Mouse (Mus musculus) heart, embryonic 10.5 days (tissue): ENCODE results near the gene Erc2. TPM values are rescaled to one million over a fixed set of nuclear protein-coding genes. Genes with fewer than 3 reads are reported as not detected.

Source experiments
- DNase-seq: peaks from one replicate; pipeline ENCODE4 v3.0.0-alpha.2; 2017; ENCODE audit warnings: low spot score
- H3K27ac ChIP-seq: fragments of 300-500 bp; sonication (generic); 2 replicates; pipeline ENCODE4 v1.5.1; 2016; ENCODE audit warnings: mild to moderate bottlenecking
- H3K27me3 ChIP-seq: fragments of 300-500 bp; sonication (generic); 2 replicates; pipeline ENCODE4 v1.6.1; 2016; ENCODE audit warnings: mild to moderate bottlenecking; ENCODE audit not compliant: poor library complexity, insufficient read depth, severe bottlenecking
- H3K36me3 ChIP-seq: fragments of 300-500 bp; sonication (generic); 2 replicates; pipeline ENCODE4 v1.6.1; 2016; ENCODE audit warnings: mild to moderate bottlenecking, moderate library complexity
- H3K4me1 ChIP-seq: fragments of 300-500 bp; sonication (generic); 2 replicates; pipeline ENCODE4 v1.6.1; 2016; ENCODE audit warnings: mild to moderate bottlenecking
- H3K4me3 ChIP-seq: fragments of 300-500 bp; sonication (generic); 2 replicates; pipeline ENCODE4 v1.5.1; 2016; ENCODE audit warnings: mild to moderate bottlenecking, moderate library complexity
- H3K9me3 ChIP-seq: fragments of 300-500 bp; sonication (generic); 2 replicates; pipeline ENCODE4 v1.6.1; 2016; ENCODE audit warnings: mild to moderate bottlenecking, moderate library complexity
- WGBS: fragments of 180-500 bp; shearing (Covaris S2); methylation state at CpG from one replicate; pipeline ENCODE4 v1.1.7; 2016; 5-methylcytosine and 5-hydroxymethylcytosine counted together
- polyA plus RNA-seq: library from polyadenylated mRNA; unstranded; fragments of >200 nt; fragmentation: Nextera tagmentation; extraction: Ambion mirVana; gene quantifications from 2 replicates; pipeline ENCODE4 v1.2.1, GENCODE M21; 2016

Erc2 gene
- polyA plus RNA-seq, 1 experiment from 2014 or later, result 4.8 TPM

GRCm38 (mm10) chr14:27798184-27798934 is 176.1 kb downstream of the Erc2 start:
- Histone ChIP-seq H3K27ac (no peak overlapping the region), H3K4me1 (peaks cover 9% of the 10 kb centered on the region; the same call in 1 of the 2 replicates), H3K36me3 (no peaks in the 10 kb centered on the region), H3K27me3 (no peaks in the 10 kb centered on the region), H3K4me3 (no peak overlapping the region), H3K9me3 (no peaks in the 10 kb centered on the region)
- 85% methylated on average over 11 of the region's 11 CpGs for WGBS
- no peak for DNase-seq

GRCm38 (mm10) chr14:27800766-27801165 is 178.5 kb downstream of the Erc2 start:
- 27% methylated on average over 6 of the region's 6 CpGs for WGBS
- no peak overlapping the region for H3K4me3 ChIP-seq
- no peaks in the 10 kb centered on the region for H3K36me3 ChIP-seq
- no peaks in the 10 kb centered on the region for H3K27me3 ChIP-seq
- no peak overlapping the region for H3K27ac ChIP-seq
- DNase-seq, result no peak
- H3K4me1 ChIP-seq, result peaks cover 9% of the 10 kb centered on the region; the same call in 1 of the 2 replicates
- no peaks in the 10 kb centered on the region for H3K9me3 ChIP-seq

- Histone ChIP-seq H3K27me3 (no peaks in the 10 kb centered on the region), H3K4me3 (no peak overlapping the region), H3K36me3 (no peaks in the 10 kb centered on the region), H3K9me3 (no peaks in the 10 kb centered on the region), H3K27ac (no peak overlapping the region), H3K4me1 (peaks cover 9% of the 10 kb centered on the region; the same call in 1 of the 2 replicates)
- no peak for DNase-seq
- WGBS, result 85% methylated on average over 3 of the region's 3 CpGs
These were observed 181.7 kb downstream of the Erc2 start for GRCm38 (mm10) chr14:27803961-27804360.

GRCm38 (mm10) chr14:27805064-27805463 is 182.8 kb downstream of the Erc2 start:
- H3K4me1 ChIP-seq, result peaks cover 9% of the 10 kb centered on the region; the same call in 1 of the 2 replicates
- no peaks in the 10 kb centered on the region for H3K27me3 ChIP-seq
- H3K4me3 ChIP-seq, result no peak overlapping the region
- H3K27ac ChIP-seq, result no peak overlapping the region
- no peaks in the 10 kb centered on the region for H3K36me3 ChIP-seq
- 80% methylated on average over 13 of the region's 13 CpGs for WGBS
- no peaks in the 10 kb centered on the region for H3K9me3 ChIP-seq
- DNase-seq, result no peak

GRCm38 (mm10) chr14:27808080-27808479 is 185.9 kb downstream of the Erc2 start:
- H3K36me3 ChIP-seq, result no peaks in the 10 kb centered on the region
- no peak for DNase-seq
- H3K4me1 ChIP-seq, result peaks cover 4% of the 10 kb centered on the region; the same call in 1 of the 2 replicates
- H3K27me3 ChIP-seq, result no peaks in the 10 kb centered on the region
- H3K9me3 ChIP-seq, result no peaks in the 10 kb centered on the region
- WGBS, result 5% methylated on average over 9 of the region's 9 CpGs
- no peak overlapping the region for H3K4me3 ChIP-seq
- H3K27ac ChIP-seq, result no peak overlapping the region

- DNase-seq, result no peak
These were observed 186.4 kb downstream of the Erc2 start for GRCm38 (mm10) chr14:27808523-27809114.

GRCm38 (mm10) chr14:27810790-27811189 is 188.6 kb downstream of the Erc2 start:
- H3K36me3 ChIP-seq, result no peaks in the 10 kb centered on the region
- H3K27me3 ChIP-seq, result no peaks in the 10 kb centered on the region
- no peak overlapping the region for H3K27ac ChIP-seq
- 30% methylated on average over 7 of the region's 7 CpGs for WGBS
- no peak for DNase-seq
- H3K4me3 ChIP-seq, result no peak overlapping the region
- no peaks in the 10 kb centered on the region for H3K9me3 ChIP-seq
- H3K4me1 ChIP-seq, result peaks cover 4% of the 10 kb centered on the region; the same call in 1 of the 2 replicates

More at GRCm38 (mm10) chr14:27808523-27809114, 186.4 kb downstream of the Erc2 start:
- no peak overlapping the region for H3K27ac ChIP-seq
- H3K36me3 ChIP-seq, result no peaks in the 10 kb centered on the region
- peaks cover 4% of the 10 kb centered on the region; the same call in 1 of the 2 replicates for H3K4me1 ChIP-seq
- H3K27me3 ChIP-seq, result no peaks in the 10 kb centered on the region
- no peak overlapping the region for H3K4me3 ChIP-seq
- WGBS, result 46% methylated on average over 10 of the region's 10 CpGs
- H3K9me3 ChIP-seq, result no peaks in the 10 kb centered on the region

- Histone ChIP-seq H3K4me1 (peaks cover 4% of the 10 kb centered on the region; the same call in 1 of the 2 replicates), H3K9me3 (no peaks in the 10 kb centered on the region), H3K4me3 (no peak overlapping the region), H3K27ac (no peak overlapping the region), H3K27me3 (no peaks in the 10 kb centered on the region), H3K36me3 (no peaks in the 10 kb centered on the region)
- DNase-seq, result no peak
- WGBS, result 82% methylated on average over 3 of the region's 3 CpGs
These were observed 189.4 kb downstream of the Erc2 start for GRCm38 (mm10) chr14:27811649-27812048.

GRCm38 (mm10) chr14:27815739-27816138 is 193.5 kb downstream of the Erc2 start:
- 82% methylated on average over 6 of the region's 6 CpGs for WGBS

GRCm38 (mm10) chr14:27818986-27819385 is 196.8 kb downstream of the Erc2 start:
- Histone ChIP-seq H3K9me3 (no peaks in the 10 kb centered on the region), H3K36me3 (no peaks in the 10 kb centered on the region), H3K4me1 (no peaks in the 10 kb centered on the region), H3K4me3 (no peak overlapping the region), H3K27ac (no peak overlapping the region), H3K27me3 (no peaks in the 10 kb centered on the region)
- WGBS, result 91% methylated on average over 5 of the region's 5 CpGs
- DNase-seq, result no peak

More at GRCm38 (mm10) chr14:27815739-27816138, 193.5 kb downstream of the Erc2 start:
- H3K27me3 ChIP-seq, result no peaks in the 10 kb centered on the region
- no peak for DNase-seq
- peaks cover 2% of the 10 kb centered on the region; the same call in 1 of the 2 replicates for H3K4me1 ChIP-seq
- no peaks in the 10 kb centered on the region for H3K36me3 ChIP-seq
- H3K4me3 ChIP-seq, result no peak overlapping the region
- H3K9me3 ChIP-seq, result no peaks in the 10 kb centered on the region
- H3K27ac ChIP-seq, result no peak overlapping the region

GRCm38 (mm10) chr14:27821801-27822200 is 199.6 kb downstream of the Erc2 start:
- Histone ChIP-seq H3K27me3 (no peaks in the 10 kb centered on the region), H3K36me3 (no peaks in the 10 kb centered on the region), H3K9me3 (no peaks in the 10 kb centered on the region), H3K4me1 (no peaks in the 10 kb centered on the region), H3K27ac (no peak overlapping the region), H3K4me3 (no peak overlapping the region)
- no peak for DNase-seq

- H3K4me1 ChIP-seq, result no peaks in the 10 kb centered on the region
- 89% methylated on average over 6 of the region's 6 CpGs for WGBS
These were observed 200.3 kb downstream of the Erc2 start for GRCm38 (mm10) chr14:27822566-27822965.

GRCm38 (mm10) chr14:27823048-27823447 is 200.8 kb downstream of the Erc2 start:
- Histone ChIP-seq H3K4me1 (no peaks in the 10 kb centered on the region), H3K9me3 (no peaks in the 10 kb centered on the region), H3K36me3 (no peaks in the 10 kb centered on the region), H3K4me3 (no peak overlapping the region), H3K27ac (no peak overlapping the region), H3K27me3 (no peaks in the 10 kb centered on the region)
- no peak for DNase-seq
- 52% methylated on average over 3 of the region's 3 CpGs for WGBS

More at GRCm38 (mm10) chr14:27822566-27822965, 200.3 kb downstream of the Erc2 start:
- Histone ChIP-seq H3K36me3 (no peaks in the 10 kb centered on the region), H3K27ac (no peak overlapping the region), H3K9me3 (no peaks in the 10 kb centered on the region), H3K4me3 (no peak overlapping the region), H3K27me3 (no peaks in the 10 kb centered on the region)
- no peak for DNase-seq
